Mouse (Mus musculus) fat pad, adult 2 months (tissue): ENCODE results near the gene Gm11037.

Experiments
- DNase-seq: peaks from one replicate; pipeline ENCODE4 v3.0.0-alpha.2; 2011; ENCODE audit warnings: low read depth, low spot score; ENCODE audit errors: extremely low read depth

The Gm11037 gene

GRCm38 (mm10) chr2:131128636-131129157 lies 4.6 kb upstream of the Gm11037 start:
- DNase-seq: no peak

- no peak for DNase-seq
Measured at GRCm38 (mm10) chr2:131129836-131130235, 3.5 kb upstream of the Gm11037 start.

DNA sequence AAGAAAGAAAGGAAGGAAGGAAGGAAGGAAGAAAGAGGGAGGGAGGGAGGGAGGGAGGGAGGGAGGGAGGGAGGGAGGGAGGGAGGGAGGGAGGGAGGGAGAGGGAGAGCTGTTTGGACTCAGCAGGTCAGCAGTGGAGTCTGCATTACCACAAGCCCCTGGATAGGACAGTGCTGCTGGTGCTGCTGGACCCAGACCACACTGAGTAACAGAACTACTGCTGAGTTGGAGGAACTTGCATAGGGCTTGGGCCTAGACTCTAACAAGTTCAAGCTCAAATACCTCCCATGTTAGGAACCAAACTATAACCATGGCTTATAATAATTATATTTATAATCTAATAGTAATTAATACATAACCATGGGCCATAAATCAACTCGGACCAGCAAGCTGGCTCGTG lies 2.4 kb upstream of the Gm11037 start:
- no peak for DNase-seq

DNA sequence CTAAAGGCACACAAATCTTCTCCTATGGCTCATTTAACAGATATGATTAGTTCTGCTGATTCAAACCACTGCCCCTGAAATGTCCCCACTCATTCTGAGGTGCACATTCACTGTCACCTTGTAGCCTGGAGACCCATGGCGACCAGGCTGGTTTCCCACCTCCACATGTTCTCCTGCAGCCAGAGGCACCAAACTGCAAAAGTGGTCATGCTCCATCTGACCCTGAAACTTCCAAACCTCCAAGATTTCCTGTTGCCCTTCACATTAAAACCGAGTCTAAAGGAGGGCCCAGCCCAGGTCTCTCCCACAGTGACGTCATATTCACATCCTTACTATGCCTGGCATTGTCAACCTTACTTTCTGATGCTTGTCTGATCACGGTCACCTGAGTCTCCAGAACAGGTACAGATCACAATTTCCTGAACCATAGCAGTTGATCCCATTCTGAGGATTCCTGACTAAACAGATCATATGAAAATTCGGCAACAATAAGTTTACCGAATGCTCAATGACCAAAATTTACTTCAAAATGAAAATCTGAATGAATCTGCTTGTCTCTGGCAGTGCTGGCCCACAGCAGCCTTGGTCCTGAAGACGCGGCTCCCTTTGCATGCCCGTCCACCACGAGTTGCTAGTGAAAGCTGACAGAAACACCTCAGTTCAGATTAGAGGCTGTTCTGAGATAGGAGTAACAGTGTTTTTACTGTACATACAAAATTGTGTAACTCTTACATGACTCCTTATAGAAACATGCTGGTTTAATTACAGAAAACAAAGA lies 997 bp upstream of the Gm11037 start:
- no peak for DNase-seq

GRCm38 (mm10) chr2:131134381-131134780 lies 1.1 kb downstream of the Gm11037 start:
- no peak for DNase-seq

DNA sequence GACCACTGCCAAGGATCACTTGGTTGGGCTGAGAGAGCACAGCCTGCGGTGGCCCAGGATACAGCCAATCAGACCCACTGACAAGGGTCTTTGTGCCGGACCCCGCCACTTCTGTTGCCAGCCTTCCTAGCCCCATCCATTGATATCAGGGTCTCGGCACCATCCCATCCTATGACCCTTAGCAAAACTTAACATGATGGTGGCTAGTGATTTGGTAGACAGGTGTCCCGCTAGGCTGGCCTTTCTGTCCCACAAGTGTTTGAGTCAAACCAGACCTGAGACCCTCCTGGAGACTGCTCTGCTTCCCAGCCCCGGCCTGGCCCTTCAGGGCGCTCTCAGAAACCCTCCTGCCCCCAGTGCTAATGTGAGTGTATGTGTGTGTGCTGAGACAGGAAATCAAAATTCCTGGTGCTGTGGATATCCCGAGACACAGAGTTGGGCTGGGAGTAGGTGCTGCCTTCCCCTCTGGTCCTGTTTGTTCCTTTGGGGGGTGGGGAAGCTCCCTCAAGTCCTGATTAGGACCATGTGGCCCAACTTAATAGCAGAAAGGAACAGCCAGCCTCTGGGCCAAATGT lies 1.6 kb downstream of the Gm11037 start:
- DNase-seq: no peak

GRCm38 (mm10) chr2:131135521-131136139 lies 2.3 kb downstream of the Gm11037 start:
- DNase-seq: no peak

GRCm38 (mm10) chr2:131138296-131138695 lies 5.0 kb downstream of the Gm11037 start:
- DNase-seq: no peak

- DNase-seq: no peak
Measured at GRCm38 (mm10) chr2:131138760-131139159, 5.5 kb downstream of the Gm11037 start.

DNA sequence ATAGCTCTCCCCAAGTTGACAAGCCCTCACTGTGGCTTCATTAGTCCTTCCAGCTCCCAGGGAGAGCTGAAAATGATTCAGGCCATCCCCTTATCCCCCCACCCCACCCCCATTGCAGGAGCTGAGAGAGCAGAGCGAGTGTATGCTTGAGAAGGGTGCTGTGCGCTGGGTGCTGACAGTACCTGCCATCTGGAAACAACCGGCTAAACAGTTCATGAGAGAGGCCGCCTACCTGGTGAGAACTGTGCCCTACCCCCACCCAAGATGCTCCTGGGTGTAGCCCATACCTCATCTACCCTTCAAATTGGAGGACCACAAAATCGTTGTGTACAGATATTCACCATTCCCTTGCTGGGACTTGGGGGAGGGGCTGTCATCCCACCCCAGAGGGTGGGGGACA lies 6.0 kb downstream of the Gm11037 start:
- DNase-seq: no peak

DNA sequence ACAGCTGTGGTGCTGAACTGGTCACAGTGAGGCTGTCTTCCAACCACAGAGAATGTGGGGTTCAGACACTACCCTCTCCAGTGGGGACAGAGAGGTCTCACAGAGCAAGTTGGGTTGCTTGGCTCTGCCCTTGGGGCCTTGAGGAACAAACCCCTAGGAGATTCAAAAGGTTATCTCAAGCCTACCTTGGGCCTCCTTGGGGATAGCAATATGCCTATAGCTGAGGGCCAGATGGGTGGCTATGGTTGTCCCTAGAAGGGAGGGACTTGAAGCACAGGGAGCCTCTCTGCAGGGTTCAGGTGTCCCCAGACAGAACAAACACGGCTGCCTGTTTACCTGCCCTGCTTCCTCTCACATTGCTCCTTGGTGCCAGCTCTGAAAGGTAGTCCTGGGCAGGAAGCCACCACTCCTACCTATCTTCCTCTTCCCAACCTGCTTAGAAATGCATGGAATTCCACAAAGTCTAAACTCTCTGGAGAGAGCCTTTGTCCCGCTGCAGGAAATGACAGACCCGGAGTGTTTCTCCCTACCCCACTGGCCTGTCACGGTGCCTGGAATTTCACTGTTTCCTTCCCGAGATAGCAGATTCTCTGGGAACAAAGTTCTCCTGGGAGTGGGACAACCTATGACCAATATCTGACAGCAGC lies 6.7 kb downstream of the Gm11037 start:
- no peak for DNase-seq

GRCm38 (mm10) chr2:131140533-131140905 lies 7.2 kb downstream of the Gm11037 start:
- no peak for DNase-seq

- no peak for DNase-seq
Measured at GRCm38 (mm10) chr2:131141336-131141986, 8.2 kb downstream of the Gm11037 start.

DNA sequence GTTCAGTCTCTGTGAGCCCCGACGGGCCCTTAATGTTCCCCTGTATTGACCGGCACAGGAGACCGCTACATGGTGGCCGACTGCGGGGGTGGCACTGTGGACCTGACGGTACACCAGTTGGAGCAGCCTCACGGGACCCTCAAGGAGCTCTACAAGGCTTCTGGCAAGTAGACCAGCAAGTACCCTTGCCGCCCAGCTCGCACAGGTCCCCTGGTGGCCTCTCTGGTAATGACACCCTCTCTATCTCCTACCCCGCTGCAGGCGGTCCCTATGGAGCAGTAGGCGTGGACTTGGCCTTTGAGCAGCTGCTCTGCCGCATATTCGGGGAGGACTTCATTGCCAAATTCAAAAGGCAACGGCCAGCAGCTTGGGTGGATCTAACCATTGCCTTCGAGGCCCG lies 9.3 kb downstream of the Gm11037 start:
- DNase-seq: no peak

DNA sequence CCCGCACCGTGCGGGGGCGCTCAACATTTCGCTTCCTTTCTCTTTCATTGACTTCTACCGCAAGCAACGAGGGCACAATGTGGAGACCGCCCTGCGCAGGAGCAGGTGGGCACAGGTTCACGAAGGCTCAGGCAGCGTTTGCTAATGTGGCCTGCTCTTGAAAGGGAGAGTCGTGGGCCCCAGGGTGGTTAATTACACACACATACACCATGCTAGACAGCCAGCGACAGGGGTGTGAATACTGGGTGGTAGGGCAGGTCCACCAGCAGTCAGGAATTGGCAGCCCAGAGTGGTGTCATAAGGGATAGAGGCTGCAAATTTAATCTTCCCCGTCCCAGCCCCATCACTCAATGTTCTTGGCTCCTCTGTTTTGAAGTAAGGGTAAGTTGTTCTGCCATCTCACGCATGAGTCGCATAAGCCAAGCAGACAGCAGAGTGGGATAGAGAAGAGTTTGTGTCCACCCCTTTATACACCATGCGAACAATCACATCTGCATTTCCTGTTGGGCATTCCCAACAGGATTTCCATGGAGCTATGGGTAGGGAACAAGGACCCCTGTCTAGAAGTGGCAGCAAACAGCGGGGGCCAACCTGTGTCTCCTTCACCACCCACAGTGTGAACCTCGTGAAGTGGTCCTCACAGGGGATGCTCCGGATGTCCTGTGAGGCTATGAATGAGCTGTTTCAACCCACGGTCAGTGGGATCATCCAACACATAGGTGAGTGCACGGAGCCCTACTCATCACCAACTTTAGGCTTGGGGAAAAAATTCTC lies 9.9 kb downstream of the Gm11037 start:
- DNase-seq: no peak

GRCm38 (mm10) chr2:131145121-131145520 lies 11.8 kb downstream of the Gm11037 start:
- no peak for DNase-seq

- DNase-seq: no peak
Measured at GRCm38 (mm10) chr2:131145536-131145935, 12.2 kb downstream of the Gm11037 start.

DNA sequence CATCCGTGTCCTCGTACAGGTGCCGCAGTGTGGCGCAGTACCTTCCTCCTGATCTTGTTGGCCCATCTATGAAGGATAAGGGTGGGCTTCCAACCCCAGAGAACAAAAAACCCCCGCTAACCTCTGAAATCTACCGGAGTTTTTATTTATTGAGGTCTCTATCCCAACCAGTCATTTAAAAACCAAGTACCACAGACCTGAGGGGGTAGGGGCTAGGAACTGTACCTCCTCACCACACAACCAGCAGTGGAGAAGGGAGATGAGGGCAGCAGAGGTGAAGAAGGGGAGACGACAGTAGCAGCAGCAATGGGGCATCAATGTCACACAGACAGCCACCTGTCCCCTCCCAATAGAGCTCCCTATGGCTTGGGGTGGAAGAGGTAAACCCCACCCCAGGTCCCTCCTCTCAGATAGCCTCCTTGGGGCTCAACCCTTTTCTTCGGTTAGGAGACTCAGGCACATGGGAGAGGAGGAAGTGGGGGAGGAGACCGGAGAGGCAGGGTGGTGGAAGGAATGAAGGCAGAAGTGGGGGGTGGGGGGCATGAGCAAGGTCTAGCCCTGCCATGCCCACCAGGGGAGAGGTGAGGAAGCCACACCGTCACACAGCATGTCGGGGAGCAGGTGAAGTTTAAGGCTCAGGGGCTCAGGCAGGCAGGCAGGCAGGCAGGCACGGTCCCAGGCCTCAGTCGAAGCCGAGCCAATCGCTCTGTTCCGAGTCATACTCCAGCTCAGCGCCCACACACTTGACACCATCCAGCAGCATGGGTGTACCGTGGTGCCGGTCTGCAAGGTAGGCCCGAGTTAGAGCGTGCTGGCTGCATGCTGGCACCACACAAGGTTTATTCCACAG lies 13.1 kb downstream of the Gm11037 start:
- no peak for DNase-seq

DNA sequence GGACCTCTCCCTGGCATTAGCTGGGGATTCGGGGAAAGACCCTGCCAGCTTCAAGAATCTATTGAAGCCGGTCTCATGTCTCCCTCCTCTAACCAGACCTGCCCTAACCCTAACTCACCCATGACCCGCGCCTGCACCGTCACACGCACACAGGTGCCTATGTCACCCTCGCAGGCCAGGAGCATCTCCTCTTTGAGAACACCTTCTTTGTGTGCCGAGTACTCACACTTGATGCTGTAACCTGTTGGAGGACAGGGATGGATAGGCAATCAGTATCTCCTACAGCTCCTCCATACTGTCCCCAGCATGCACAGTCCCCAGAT lies 13.7 kb downstream of the Gm11037 start:
- DNase-seq: no peak
